Mouse (Mus musculus) left cerebral cortex, adult 8-10 months (tissue): ENCODE results near the gene Txlng. TPM values are rescaled to one million over a fixed set of nuclear protein-coding genes. Genes with fewer than 3 reads are reported as not detected.

Experiments
- DNase-seq, 2 experiments: peaks; one replicate each; pipeline ENCODE4 v3.0.0; 2022; ENCODE audit warnings: low spot score in 2 of 2
- microRNA-seq, 2 experiments: library from miRNA; unstranded; fragments of <30 nt; microRNA quantifications; one replicate each; pipeline ENCODE4 v1.2.0; 2022
- total RNA-seq, 4 experiments: library from RNA; stranded (reverse); gene quantifications; 2 replicates each; pipeline ENCODE4 v1.2.4; 2022

The Txlng gene
- total RNA-seq, 4 experiments from 2014 or later, result 17.9 to 20.6 (median 18.4) TPM

- DNase-seq, result peak; percentile 64 to 89
Observed at GRCm38 (mm10) chrX:162760115-162760942, 68.9 kb downstream of the Txlng start, which contains the start of gene Rbbp7. Gene Rbbp7 (plus strand): TSS chrX:162760402.

GRCm38 (mm10) chrX:162759251-162760114, 69.8 kb downstream of the Txlng start:
- peak in 1 of 2 experiments; percentile 67 for DNase-seq

GRCm38 (mm10) chrX:162756058-162756457, 73.2 kb downstream of the Txlng start:
- no peak for DNase-seq

- DNase-seq, result no peak
Observed at GRCm38 (mm10) chrX:162754314-162754713, 74.9 kb downstream of the Txlng start.

- no peak for DNase-seq
Observed at GRCm38 (mm10) chrX:162752418-162752817, 76.8 kb downstream of the Txlng start.

GRCm38 (mm10) chrX:162748696-162749420, 80.4 kb downstream of the Txlng start:
- no peak for DNase-seq

GRCm38 (mm10) chrX:162736140-162736659, 93.1 kb downstream of the Txlng start:
- peak in 1 of 2 experiments; percentile 12 for DNase-seq

GRCm38 (mm10) chrX:162734997-162735929, 94.0 kb downstream of the Txlng start:
- peak; percentile 40 to 57 for DNase-seq

GRCm38 (mm10) chrX:162730031-162730430, 99.2 kb downstream of the Txlng start:
- no peak for DNase-seq

Small RNA genes lying within 50 kb of the gene (microRNA-seq; reads per million reads assigned to microRNA genes)
- gene Mir3473a, result 0 reads per million in 2 experiments

Other genes with a start within 250 kb of the Txlng start
- 100 to 1,000 TPM; 124 to 164 (median 138) TPM for gene Reps2, start 185.8 kb downstream of the Txlng start, total RNA-seq
- gene Rbbp7, start 69.1 kb downstream of the Txlng start, total RNA-seq, result 100 to 1,000 TPM; 142 to 146 (median 144) TPM
- gene Syap1, start 59.0 kb upstream of the Txlng start, total RNA-seq, result 10 to 100 TPM; 22.2 to 27.2 (median 25.4) TPM
- 10 to 100 TPM; 54.0 to 62.5 (median 58.2) TPM for gene Ctps2, start 71.8 kb upstream of the Txlng start, total RNA-seq
- gene S100g, start 135.1 kb upstream of the Txlng start, total RNA-seq, result not detected